Comparison of ENCODE assay signal across 1 mouse cellular context in the genomic region with DNA sequence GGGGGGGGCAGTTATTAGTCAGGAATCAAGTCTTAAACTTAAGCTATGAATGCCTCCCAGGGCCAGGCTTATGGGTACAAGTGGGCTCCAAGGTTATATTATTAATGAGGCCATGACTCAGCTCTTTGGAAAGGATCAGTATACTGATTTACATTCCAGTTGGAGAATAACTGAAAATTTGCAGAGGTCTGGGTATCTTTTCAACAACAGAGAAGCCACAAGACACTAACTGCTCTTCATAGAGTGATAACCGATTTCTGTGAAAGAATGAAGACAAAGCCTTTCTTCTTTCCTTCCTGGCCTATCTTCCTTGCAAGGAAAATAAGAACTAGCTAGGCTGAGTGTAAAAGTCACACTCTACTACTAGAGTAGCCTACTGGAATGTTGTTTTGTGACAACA.
TF ChIP-seq lines count a peak whose summit lies in the region.

No protein-coding gene starts in this region.

TF ChIP-seq in MEL, 35 proteins besides CTCF, POLR2A, EP300 and RAD21 (continued from another document):
- TF ChIP-seq HCFC1 (IDR thresholded peaks at IDR 0.05; ENCODE audit: low read depth, low read length) (no peak), JUND (IDR thresholded peaks at IDR 0.05; ENCODE audit: low read depth, low read length) (0 out of 2 replicates have a peak, but pooled peaks have one; percentile 57), ZC3H11A (IDR thresholded peaks at IDR 0.05; ENCODE audit: low read depth, low read length) (0 out of 2 replicates have a peak, but pooled peaks have one; percentile 3), MYC (IDR thresholded peaks at IDR 0.05; ENCODE audit: low read depth, low read length) (no peak), GATA1 (IDR thresholded peaks at IDR 0.05; ENCODE audit: low read depth, low read length) (peak; percentile 85), SMC3 (IDR thresholded peaks at IDR 0.05; ENCODE audit: low read depth, low read length) (no peak), MYB (IDR thresholded peaks at IDR 0.05; ENCODE audit: low read depth, low read length) (peak; percentile 98), MAFK (IDR thresholded peaks at IDR 0.05; ENCODE audit: borderline replicate concordance, low read depth, low read length) (peak; percentile 72; the same call in 1 of the 2 replicates), NRF1 (IDR thresholded peaks at IDR 0.05; ENCODE audit: insufficient read depth, low read depth, low read length, poor library complexity, severe bottlenecking) (no peak), BHLHE40 (IDR thresholded peaks at IDR 0.05; ENCODE audit: borderline replicate concordance, low read depth, low read length) (peak; percentile 36; the same call in 1 of the 2 replicates), TCF12 (IDR thresholded peaks at IDR 0.05; ENCODE audit: low read depth, low read length) (peak; percentile 91), MXI1 (IDR thresholded peaks at IDR 0.05; ENCODE audit: low read depth, low read length) (0 out of 2 replicates have a peak, but pooled peaks have one; percentile 28), POLR2AphosphoS5 (IDR thresholded peaks at IDR 0.05; ENCODE audit: borderline replicate concordance, low read depth, low read length) (no peak), SIN3A (IDR thresholded peaks at IDR 0.05; ENCODE audit: low read length) (peak; percentile 78)
